Mouse (Mus musculus): ENCODE data around the gene Spop. TPM values are rescaled to one million over a fixed set of nuclear protein-coding genes. Genes with fewer than 3 reads are reported as not detected.
"Not testable (repeated sequence)": the region's sequence is repeated elsewhere in the genome, so short reads cannot be mapped to it uniquely, and the experiment has no call there.

Spop gene
- polyA plus RNA-seq, 1 experiment from 2014 or later: 54.1 TPM

GRCm38 (mm10) chr11:95493010-95493409, 79.1 kb downstream of the Spop start:
- peaks cover 62% of the 10 kb centered on the region for H3K36me3 ChIP-seq (ENCODE audit: control insufficient read depth, insufficient read depth)
- no peak for ATAC-seq
- H3K4me2 ChIP-seq (replicated peaks; ENCODE audit: low read depth): no peak overlapping the region
- no peak overlapping the region for H3K27ac ChIP-seq (ENCODE audit: low read depth, low read length)
- H3K9me3 ChIP-seq (ENCODE audit: control insufficient read depth): no peaks in the 10 kb centered on the region
- H3K27me3 ChIP-seq (replicated peaks; ENCODE audit: control insufficient read depth, insufficient read depth, low read length): no peaks in the 10 kb centered on the region
- TF ChIP-seq CTCF (IDR thresholded peaks at IDR 0.05; ENCODE audit: low read depth): no peak
- H3K4me1 ChIP-seq (replicated peaks; ENCODE audit: control insufficient read depth, insufficient read depth, low read length): no peaks in the 10 kb centered on the region
- no peak overlapping the region for H3K4me3 ChIP-seq (ENCODE audit: low read depth, low read length)
- WGBS: 89% methylated on average over 4 of the region's 4 CpGs
- H3K9ac ChIP-seq (ENCODE audit: low read depth, low read length): no peak overlapping the region

GRCm38 (mm10) chr11:95493950-95494349, 80.1 kb downstream of the Spop start:
- Histone ChIP-seq H3K27ac (ENCODE audit: low read depth, low read length) (no peak overlapping the region), H3K4me1 (replicated peaks; ENCODE audit: control insufficient read depth, insufficient read depth, low read length) (no peaks in the 10 kb centered on the region), H3K9me3 (ENCODE audit: control insufficient read depth) (no peaks in the 10 kb centered on the region), H3K36me3 (ENCODE audit: control insufficient read depth, insufficient read depth) (peaks cover 56% of the 10 kb centered on the region), H3K4me3 (ENCODE audit: low read depth, low read length) (no peak overlapping the region), H3K27me3 (replicated peaks; ENCODE audit: control insufficient read depth, insufficient read depth, low read length) (no peaks in the 10 kb centered on the region), H3K4me2 (replicated peaks; ENCODE audit: low read depth) (no peak overlapping the region), H3K9ac (ENCODE audit: low read depth, low read length) (no peak overlapping the region)
- TF ChIP-seq CTCF (IDR thresholded peaks at IDR 0.05; ENCODE audit: low read depth): no peak
- no peak for ATAC-seq
- WGBS: 85% methylated on average over 9 of the region's 9 CpGs

GRCm38 (mm10) chr11:95494374-95494773, 80.5 kb downstream of the Spop start:
- no peak for TF ChIP-seq CTCF (IDR thresholded peaks at IDR 0.05; ENCODE audit: low read depth)
- 84% methylated on average over 3 of the region's 3 CpGs for WGBS

GRCm38 (mm10) chr11:95495883-95496282, 82.0 kb downstream of the Spop start:
- 89% methylated on average over 9 of the region's 9 CpGs for WGBS
- H3K9me3 ChIP-seq (ENCODE audit: control insufficient read depth): no peaks in the 10 kb centered on the region
- ATAC-seq: no peak
- no peak overlapping the region for H3K4me3 ChIP-seq (ENCODE audit: low read depth, low read length)
- no peak overlapping the region for H3K9ac ChIP-seq (ENCODE audit: low read depth, low read length)
- 0 out of 2 replicates have a peak, but pooled peaks cover 4% of the 10 kb centered on the region for H3K4me1 ChIP-seq (replicated peaks; ENCODE audit: control insufficient read depth, insufficient read depth, low read length)
- H3K36me3 ChIP-seq (ENCODE audit: control insufficient read depth, insufficient read depth): peaks cover 45% of the 10 kb centered on the region
- H3K27me3 ChIP-seq (replicated peaks; ENCODE audit: control insufficient read depth, insufficient read depth, low read length): no peaks in the 10 kb centered on the region
- no peak overlapping the region for H3K27ac ChIP-seq (ENCODE audit: low read depth, low read length)
- no peak overlapping the region for H3K4me2 ChIP-seq (replicated peaks; ENCODE audit: low read depth)
- TF ChIP-seq CTCF (IDR thresholded peaks at IDR 0.05; ENCODE audit: low read depth): no peak

More at GRCm38 (mm10) chr11:95494374-95494773, 80.5 kb downstream of the Spop start:
- no peak for ATAC-seq
- Histone ChIP-seq H3K36me3 (ENCODE audit: control insufficient read depth, insufficient read depth) (peaks cover 55% of the 10 kb centered on the region), H3K9ac (ENCODE audit: low read depth, low read length) (no peak overlapping the region), H3K27me3 (replicated peaks; ENCODE audit: control insufficient read depth, insufficient read depth, low read length) (no peaks in the 10 kb centered on the region), H3K9me3 (ENCODE audit: control insufficient read depth) (no peaks in the 10 kb centered on the region), H3K27ac (ENCODE audit: low read depth, low read length) (no peak overlapping the region), H3K4me3 (ENCODE audit: low read depth, low read length) (no peak overlapping the region), H3K4me1 (replicated peaks; ENCODE audit: control insufficient read depth, insufficient read depth, low read length) (no peaks in the 10 kb centered on the region), H3K4me2 (replicated peaks; ENCODE audit: low read depth) (no peak overlapping the region)

GRCm38 (mm10) chr11:95497921-95498320, 84.0 kb downstream of the Spop start:
- Histone ChIP-seq H3K27me3 (replicated peaks; ENCODE audit: control insufficient read depth, insufficient read depth, low read length) (no peaks in the 10 kb centered on the region), H3K4me2 (replicated peaks; ENCODE audit: low read depth) (no peak overlapping the region), H3K4me3 (ENCODE audit: low read depth, low read length) (no peak overlapping the region), H3K27ac (ENCODE audit: low read depth, low read length) (no peak overlapping the region), H3K9ac (ENCODE audit: low read depth, low read length) (no peak overlapping the region), H3K4me1 (replicated peaks; ENCODE audit: control insufficient read depth, insufficient read depth, low read length) (0 out of 2 replicates have a peak, but pooled peaks cover 4% of the 10 kb centered on the region), H3K36me3 (ENCODE audit: control insufficient read depth, insufficient read depth) (peaks cover 32% of the 10 kb centered on the region), H3K9me3 (ENCODE audit: control insufficient read depth) (no peaks in the 10 kb centered on the region)
- TF ChIP-seq CTCF (IDR thresholded peaks at IDR 0.05; ENCODE audit: low read depth): no peak
- WGBS: 96% methylated on average over 5 of the region's 5 CpGs
- no peak for ATAC-seq

- H3K27ac ChIP-seq (ENCODE audit: low read depth, low read length): no peak overlapping the region
- H3K4me2 ChIP-seq (replicated peaks; ENCODE audit: low read depth): no peak overlapping the region
- H3K9ac ChIP-seq (ENCODE audit: low read depth, low read length): no peak overlapping the region
- no peak overlapping the region for H3K4me3 ChIP-seq (ENCODE audit: low read depth, low read length)
- peaks cover 8% of the 10 kb centered on the region; the same call in 1 of the 2 replicates for H3K36me3 ChIP-seq (ENCODE audit: control insufficient read depth, insufficient read depth)
- ATAC-seq: peak; percentile 66
- H3K27me3 ChIP-seq (replicated peaks; ENCODE audit: control insufficient read depth, insufficient read depth, low read length): no peaks in the 10 kb centered on the region
- WGBS: 30% methylated on average over 4 of the region's 4 CpGs
- TF ChIP-seq CTCF (IDR thresholded peaks at IDR 0.05; ENCODE audit: low read depth): no peak
- H3K4me1 ChIP-seq (replicated peaks; ENCODE audit: control insufficient read depth, insufficient read depth, low read length): 0 out of 2 replicates have a peak, but pooled peaks cover 4% of the 10 kb centered on the region
- no peaks in the 10 kb centered on the region for H3K9me3 ChIP-seq (ENCODE audit: control insufficient read depth)
These were observed 86.5 kb downstream of the Spop start for GRCm38 (mm10) chr11:95500412-95500811.

- no peak overlapping the region for H3K4me3 ChIP-seq (ENCODE audit: low read depth, low read length)
- peaks cover 7% of the 10 kb centered on the region; the same call in 1 of the 2 replicates for H3K36me3 ChIP-seq (ENCODE audit: control insufficient read depth, insufficient read depth)
- no peak overlapping the region for H3K4me2 ChIP-seq (replicated peaks; ENCODE audit: low read depth)
- H3K9me3 ChIP-seq (ENCODE audit: control insufficient read depth): no peaks in the 10 kb centered on the region
- H3K4me1 ChIP-seq (replicated peaks; ENCODE audit: control insufficient read depth, insufficient read depth, low read length): 0 out of 2 replicates have a peak, but pooled peaks cover 4% of the 10 kb centered on the region
- 47% methylated on average over 3 of the region's 3 CpGs for WGBS
- H3K9ac ChIP-seq (ENCODE audit: low read depth, low read length): no peak overlapping the region
- no peak overlapping the region for H3K27ac ChIP-seq (ENCODE audit: low read depth, low read length)
- H3K27me3 ChIP-seq (replicated peaks; ENCODE audit: control insufficient read depth, insufficient read depth, low read length): no peaks in the 10 kb centered on the region
- TF ChIP-seq CTCF (IDR thresholded peaks at IDR 0.05; ENCODE audit: low read depth): no peak
- no peak for ATAC-seq
These were observed 87.0 kb downstream of the Spop start for GRCm38 (mm10) chr11:95500836-95501235.

- WGBS: 82% methylated on average over 8 of the region's 8 CpGs
- ATAC-seq: not testable (repeated sequence)
These were observed 87.9 kb downstream of the Spop start for GRCm38 (mm10) chr11:95501826-95502225.

More at GRCm38 (mm10) chr11:95501826-95502225, 87.9 kb downstream of the Spop start:
- H3K27ac ChIP-seq (ENCODE audit: low read depth, low read length); H3K27me3 ChIP-seq (replicated peaks; ENCODE audit: control insufficient read depth, insufficient read depth, low read length); H3K9ac ChIP-seq (ENCODE audit: low read depth, low read length); H3K4me2 ChIP-seq (replicated peaks; ENCODE audit: low read depth); H3K36me3 ChIP-seq (ENCODE audit: control insufficient read depth, insufficient read depth); H3K4me1 ChIP-seq (replicated peaks; ENCODE audit: control insufficient read depth, insufficient read depth, low read length); H3K9me3 ChIP-seq (ENCODE audit: control insufficient read depth); H3K4me3 ChIP-seq (ENCODE audit: low read depth, low read length): not testable (repeated sequence)
